Mouse (Mus musculus): ENCODE measurements around the gene Cacng2. TPM values are rescaled to one million over a fixed set of nuclear protein-coding genes. Genes with fewer than 3 reads are reported as not detected.

The Cacng2 gene
- total RNA-seq (2021) = 10 to 100 TPM; 57.5 to 60.8 TPM
- long read RNA-seq, experiment 1, full-length matches to known transcripts = 3 of 118 reads
- long read RNA-seq, experiment 1, partial matches to known transcripts = 1 of 118 reads
- long read RNA-seq, experiment 1, other reads (novel, unspliced or antisense) = 114 of 118 reads
- long read RNA-seq, experiment 2, full-length matches to known transcripts = 2 of 60 reads
- long read RNA-seq, experiment 2, partial matches to known transcripts = 1 of 60 reads
- long read RNA-seq, experiment 2, other reads (novel, unspliced or antisense) = 57 of 60 reads

DNA sequence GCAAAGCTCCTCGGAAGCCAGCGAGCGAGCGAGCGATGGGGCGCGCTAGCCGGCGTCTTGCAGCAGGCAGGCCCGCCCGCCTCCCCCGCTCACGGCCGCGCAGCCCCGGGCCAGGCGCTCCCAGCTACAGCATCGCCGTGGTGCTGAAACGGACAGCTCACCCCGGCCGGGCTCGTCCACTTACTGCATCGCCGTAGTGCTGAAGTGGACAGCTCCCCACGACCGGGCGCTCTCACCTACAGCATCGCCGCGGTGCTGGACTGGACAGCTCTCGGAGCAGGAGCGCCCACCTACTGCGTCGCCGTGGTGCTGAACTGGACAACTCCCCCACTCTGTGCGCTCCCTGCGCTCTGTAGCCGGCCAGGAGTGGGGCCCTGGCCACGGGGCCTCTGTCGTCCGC is at the start of gene Cacng2:
Gene Cacng2 (minus strand): TSS at position 325 of the 400 bp plus-strand sequence.
- H3K27ac ChIP-seq = peak within 1 kb of the TSS; percentile 93
- no peak for TF ChIP-seq CTCF (IDR thresholded peaks at IDR 0.05)
- intact Hi-C loops (cut with DNase I) = loop anchor here (2.0 kb wide), 1 partner anchor 53 kb away; no protein-coding TSS in a partner anchor
- DNase-seq (ENCODE audit: extremely low spot score in 1 of 2, low spot score in 2 of 2) = peak; percentile 85 to 86
- H3K4me3 ChIP-seq = peak within 1 kb of the TSS; percentile 73

DNA sequence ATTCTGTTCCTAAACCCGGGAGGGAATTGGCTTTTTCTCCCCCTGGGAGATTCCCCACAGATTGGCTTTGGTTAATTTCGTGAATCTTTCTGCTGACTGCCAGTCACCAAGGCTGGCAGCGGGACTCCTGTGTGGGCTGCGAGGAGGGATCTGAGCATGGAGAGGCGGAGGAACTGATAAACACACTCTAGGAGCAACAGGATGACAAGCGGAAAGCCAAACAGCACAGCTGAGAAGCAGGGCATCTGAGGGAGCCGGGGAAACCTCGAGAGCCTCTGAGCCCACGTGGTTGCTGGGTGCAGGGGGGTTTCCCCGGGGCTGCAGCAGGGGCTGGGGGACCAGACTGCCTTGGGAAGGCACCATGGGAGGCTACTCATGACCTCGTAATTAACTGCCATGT is 49.7 kb upstream of the Cacng2 start:
- peak; percentile 20 to 38 for DNase-seq (ENCODE audit: extremely low spot score in 1 of 2, low spot score in 2 of 2)
- H3K4me3 ChIP-seq = no peak overlapping the region
- no peak for TF ChIP-seq CTCF (IDR thresholded peaks at IDR 0.05)
- intact Hi-C loops (cut with DNase I) = loop anchor here (2.0 kb wide), 1 partner anchor 43 kb away; no protein-coding TSS in a partner anchor
- no peak overlapping the region for H3K27ac ChIP-seq

DNA sequence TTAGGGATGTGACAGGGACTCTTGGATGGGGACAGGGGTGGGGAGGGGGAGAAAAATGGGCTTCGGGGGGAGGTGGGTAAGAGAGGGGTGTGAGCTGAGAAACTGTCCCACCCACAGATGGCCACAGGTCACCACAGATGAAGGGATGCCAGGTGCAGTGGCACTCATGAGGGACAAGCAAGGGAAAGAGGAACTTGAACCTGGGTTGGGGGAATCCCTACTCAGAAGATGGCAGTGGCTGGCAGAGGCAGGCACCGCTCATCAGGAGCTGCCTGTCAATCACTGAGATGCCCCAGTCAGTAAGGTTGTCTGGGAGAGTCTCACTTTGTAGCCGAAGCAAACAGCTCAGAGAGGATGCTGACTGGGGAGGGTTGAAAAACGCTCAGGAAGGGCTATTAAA is 45.5 kb upstream of the Cacng2 start:
- no peak overlapping the region for H3K27ac ChIP-seq
- no peak for TF ChIP-seq CTCF (IDR thresholded peaks at IDR 0.05)

DNA sequence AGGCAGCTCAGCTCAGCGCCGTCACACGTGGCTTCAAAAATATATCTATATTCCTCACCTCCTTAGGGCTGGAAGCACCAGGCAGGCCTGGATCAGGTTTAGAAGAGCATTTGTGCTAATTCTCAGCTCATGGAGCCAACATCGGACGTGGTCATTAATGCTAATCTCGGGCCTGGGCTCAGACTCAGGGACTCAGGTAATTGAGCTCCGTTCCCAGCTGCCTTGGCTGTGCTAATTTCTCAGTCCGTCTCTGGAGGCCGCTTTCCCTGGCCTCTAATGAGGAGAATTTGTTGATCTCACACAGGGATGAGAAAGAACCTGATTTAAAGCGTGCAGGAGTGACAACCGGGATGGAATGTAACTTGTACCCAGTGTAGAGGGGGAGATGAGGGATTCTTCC is 44.6 kb upstream of the Cacng2 start:
- DNase-seq (ENCODE audit: extremely low spot score in 1 of 2, low spot score in 2 of 2) = no peak
- no peak overlapping the region for H3K4me3 ChIP-seq
- intact Hi-C loops (cut with DNase I) = no loop called here
- TF ChIP-seq CTCF (IDR thresholded peaks at IDR 0.05) = no peak
- H3K27ac ChIP-seq = peak overlapping the region; percentile 11

More for the DNA sequence above, 45.5 kb upstream of the Cacng2 start:
- no peak for DNase-seq (ENCODE audit: extremely low spot score in 1 of 2, low spot score in 2 of 2)
- intact Hi-C loops (cut with DNase I) = no loop called here
- H3K4me3 ChIP-seq = no peak overlapping the region

DNA sequence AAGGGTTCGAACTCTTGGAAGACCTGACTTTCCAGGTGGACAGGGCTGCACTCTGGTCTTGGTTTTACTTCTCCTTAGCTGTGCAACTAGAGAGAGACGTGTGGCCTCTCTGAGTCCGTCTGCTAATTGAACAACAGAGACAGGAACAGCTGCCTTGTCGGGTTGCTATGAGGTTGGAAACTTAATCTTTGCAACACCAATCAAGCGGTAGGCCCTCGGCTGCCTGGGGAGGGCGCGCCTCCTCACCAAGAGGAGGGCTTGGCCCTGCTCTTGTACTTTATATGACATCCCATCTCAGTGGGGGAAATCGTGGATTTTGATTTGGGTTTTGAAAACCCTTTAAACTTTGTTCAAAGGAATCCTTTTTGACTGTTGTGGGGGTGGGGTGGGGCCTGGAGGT is 42.1 kb upstream of the Cacng2 start:
- TF ChIP-seq CTCF (IDR thresholded peaks at IDR 0.05) = no peak
- no peak for DNase-seq (ENCODE audit: extremely low spot score in 1 of 2, low spot score in 2 of 2)
- no peak overlapping the region for H3K4me3 ChIP-seq
- intact Hi-C loops (cut with DNase I) = no loop called here
- no peak overlapping the region for H3K27ac ChIP-seq

DNA sequence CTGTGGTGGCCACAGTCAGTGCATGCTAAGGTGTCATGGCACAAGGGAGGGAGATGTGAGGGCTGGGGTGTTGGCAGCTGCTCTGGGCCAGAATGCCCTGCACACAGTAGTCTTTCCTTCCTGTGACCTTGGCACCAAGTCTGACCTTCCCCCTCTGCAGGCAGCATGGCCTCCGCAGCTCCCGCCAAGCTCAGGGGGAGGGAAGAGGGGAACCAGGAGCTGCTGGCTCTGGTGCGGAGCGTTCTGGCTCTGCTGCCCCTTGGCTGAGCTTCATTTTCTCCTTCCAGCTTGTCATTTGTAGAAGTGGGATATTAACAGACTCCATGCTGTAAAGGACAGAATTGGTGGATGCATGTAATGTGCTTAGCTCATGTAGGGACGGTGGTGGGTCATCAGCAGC is 38.5 kb upstream of the Cacng2 start:
- H3K27ac ChIP-seq = no peak overlapping the region
- intact Hi-C loops (cut with DNase I) = no loop called here
- DNase-seq (ENCODE audit: extremely low spot score in 1 of 2, low spot score in 2 of 2) = no peak
- TF ChIP-seq CTCF (IDR thresholded peaks at IDR 0.05) = no peak
- no peak overlapping the region for H3K4me3 ChIP-seq

DNA sequence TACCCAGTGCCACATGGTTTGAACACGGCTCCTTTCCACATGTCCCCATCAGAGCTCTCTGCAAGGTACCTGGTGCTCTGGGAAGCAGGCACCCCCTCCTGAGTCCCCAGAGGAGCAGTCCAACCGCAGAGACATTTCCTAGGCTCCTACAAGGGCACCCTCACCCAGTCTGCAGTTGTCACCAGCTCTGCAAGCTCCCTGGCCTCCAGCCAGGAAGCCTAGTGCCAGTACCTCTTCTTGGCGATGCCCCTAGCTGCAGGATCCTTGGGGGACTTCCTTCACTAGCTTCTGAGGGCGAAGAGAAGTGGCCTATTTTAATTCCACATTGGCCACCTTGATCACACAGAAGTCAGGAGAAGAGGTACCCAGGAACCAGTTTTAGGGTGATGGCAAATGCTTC is 38.0 kb upstream of the Cacng2 start:
- intact Hi-C loops (cut with DNase I) = no loop called here
- TF ChIP-seq CTCF (IDR thresholded peaks at IDR 0.05) = no peak
- Histone ChIP-seq H3K4me3 (no peak overlapping the region), H3K27ac (no peak overlapping the region)
- no peak for DNase-seq (ENCODE audit: extremely low spot score in 1 of 2, low spot score in 2 of 2)

DNA sequence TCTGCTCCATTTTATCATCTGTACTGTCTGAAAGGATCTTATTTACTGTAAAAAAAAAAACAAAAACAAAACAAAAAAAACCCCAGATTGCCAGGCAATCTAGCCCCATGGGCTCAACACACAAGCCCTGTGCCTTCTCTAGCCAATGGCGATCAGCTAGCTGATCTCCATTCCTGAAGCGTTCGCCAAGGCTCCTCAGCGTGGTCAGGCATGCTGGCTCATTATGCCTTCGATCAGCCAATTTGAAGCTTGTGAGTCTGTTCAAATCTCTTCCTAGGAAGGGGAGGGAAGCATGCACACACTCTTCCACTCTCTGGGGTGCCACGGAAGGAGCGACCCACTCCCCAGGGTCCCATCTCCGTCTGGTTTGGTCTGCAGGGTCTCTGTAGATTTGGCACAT is 37.5 kb upstream of the Cacng2 start:
- intact Hi-C loops (cut with DNase I) = no loop called here
- Histone ChIP-seq H3K27ac (no peak overlapping the region), H3K4me3 (no peak overlapping the region)
- TF ChIP-seq CTCF (IDR thresholded peaks at IDR 0.05) = no peak
- DNase-seq (ENCODE audit: extremely low spot score in 1 of 2, low spot score in 2 of 2) = no peak

DNA sequence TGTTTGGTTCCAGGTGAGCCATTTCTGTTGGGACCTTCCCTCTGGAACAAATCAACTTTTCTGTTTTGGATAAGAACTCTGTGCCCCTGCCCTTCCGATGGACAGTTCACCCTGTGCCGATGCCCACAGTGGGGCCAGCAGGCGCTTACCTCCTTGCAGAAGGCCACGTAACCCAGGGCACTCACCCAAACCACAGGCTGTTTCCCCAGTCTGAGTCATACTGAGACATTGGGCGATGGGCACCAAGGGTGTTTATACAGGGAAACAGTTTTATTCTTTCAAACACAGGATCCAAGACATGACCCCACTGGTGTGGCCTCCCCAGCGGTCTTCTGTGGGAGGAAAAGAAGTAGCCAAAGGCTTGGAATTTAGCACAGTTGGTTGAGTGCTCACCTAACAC is 35.6 kb upstream of the Cacng2 start:
- no peak overlapping the region for H3K27ac ChIP-seq
- no peak overlapping the region for H3K4me3 ChIP-seq
- TF ChIP-seq CTCF (IDR thresholded peaks at IDR 0.05) = no peak
- intact Hi-C loops (cut with DNase I) = no loop called here
- DNase-seq (ENCODE audit: extremely low spot score in 1 of 2, low spot score in 2 of 2) = no peak

DNA sequence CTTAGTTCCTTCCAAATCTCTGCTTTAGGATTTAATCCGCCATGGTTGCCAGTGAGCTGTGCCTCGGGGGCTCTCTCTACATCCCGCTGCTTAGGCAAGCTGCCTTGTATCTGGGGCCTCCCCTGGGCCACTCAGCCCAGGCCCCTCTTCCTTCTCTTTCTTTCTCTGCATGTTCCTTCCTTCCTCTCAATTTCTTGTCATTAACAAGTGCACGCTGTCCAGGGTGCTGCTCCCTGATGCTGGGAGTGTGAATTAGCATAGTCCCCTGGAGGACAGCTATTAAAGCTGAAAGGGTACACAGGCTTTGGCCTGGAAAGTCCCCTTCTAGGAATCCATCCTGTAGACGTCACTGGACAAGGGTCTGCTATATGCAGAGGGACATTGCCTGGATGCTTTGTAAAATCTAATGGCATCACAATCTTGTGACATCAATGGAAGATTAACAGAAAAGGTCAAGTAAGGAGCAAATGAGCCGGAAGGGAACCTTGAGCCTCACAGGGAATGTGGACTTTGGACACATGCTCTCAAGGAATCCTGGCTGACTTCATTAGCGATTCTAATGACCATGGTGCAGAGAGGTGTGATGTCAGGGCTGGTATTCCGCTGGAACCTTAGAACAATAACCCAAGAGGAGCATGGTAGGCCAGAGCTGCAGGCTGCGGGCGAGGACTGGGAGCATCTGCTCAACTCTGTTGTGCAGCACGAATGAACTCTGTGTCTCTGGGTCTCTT is 33.4 kb upstream of the Cacng2 start:
- no peak for TF ChIP-seq CTCF (IDR thresholded peaks at IDR 0.05)
- no peak overlapping the region for H3K27ac ChIP-seq
- intact Hi-C loops (cut with DNase I) = no loop called here
- H3K4me3 ChIP-seq = no peak overlapping the region
- DNase-seq (ENCODE audit: extremely low spot score in 1 of 2, low spot score in 2 of 2) = no peak

DNA sequence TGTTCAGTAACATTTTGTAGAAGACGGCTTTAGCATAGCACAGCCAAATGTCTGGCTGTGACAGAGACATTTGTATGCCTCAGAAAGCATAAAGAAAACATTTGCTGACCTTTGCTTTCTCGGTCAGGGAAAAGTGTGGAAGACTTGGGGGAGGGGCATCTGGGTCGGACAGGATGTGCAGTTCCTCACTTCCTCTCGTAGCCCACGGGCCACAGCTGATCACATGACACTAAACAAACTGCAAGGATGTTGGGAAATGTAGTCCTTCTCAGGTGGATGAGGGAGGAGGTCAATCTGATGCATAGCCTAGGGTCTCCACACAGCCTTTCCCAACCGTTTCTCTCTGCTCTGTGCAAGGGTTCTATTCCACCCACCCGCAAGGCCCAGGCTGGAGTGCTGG is 28.7 kb upstream of the Cacng2 start:
- DNase-seq (ENCODE audit: extremely low spot score in 1 of 2, low spot score in 2 of 2) = no peak
- Histone ChIP-seq H3K4me3 (no peak overlapping the region), H3K27ac (no peak overlapping the region)
- intact Hi-C loops (cut with DNase I) = no loop called here
- no peak for TF ChIP-seq CTCF (IDR thresholded peaks at IDR 0.05)

DNA sequence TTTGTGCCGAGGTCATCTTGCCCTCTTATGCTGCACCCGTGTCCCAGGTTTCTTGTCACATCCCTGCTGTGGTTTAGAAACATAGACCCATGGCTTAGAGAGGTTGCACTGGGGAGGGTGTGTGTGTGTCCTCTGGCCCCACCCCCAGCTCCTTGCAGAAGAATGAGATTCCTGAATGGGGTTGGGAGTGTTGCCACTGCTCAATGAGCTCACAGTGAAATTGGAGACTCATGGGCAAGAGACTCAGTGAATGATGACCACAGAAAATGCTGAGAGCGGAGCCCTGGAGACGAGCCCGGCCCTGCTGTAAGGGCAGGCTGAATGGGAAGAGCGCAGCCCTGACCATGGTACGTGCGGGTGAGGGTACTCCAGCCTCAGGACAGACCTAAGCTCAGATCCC is 20.4 kb upstream of the Cacng2 start:
- TF ChIP-seq CTCF (IDR thresholded peaks at IDR 0.05) = no peak
- Histone ChIP-seq H3K27ac (no peak overlapping the region), H3K4me3 (no peak overlapping the region)
- DNase-seq (ENCODE audit: extremely low spot score in 1 of 2, low spot score in 2 of 2) = no peak
- intact Hi-C loops (cut with DNase I) = no loop called here

DNA sequence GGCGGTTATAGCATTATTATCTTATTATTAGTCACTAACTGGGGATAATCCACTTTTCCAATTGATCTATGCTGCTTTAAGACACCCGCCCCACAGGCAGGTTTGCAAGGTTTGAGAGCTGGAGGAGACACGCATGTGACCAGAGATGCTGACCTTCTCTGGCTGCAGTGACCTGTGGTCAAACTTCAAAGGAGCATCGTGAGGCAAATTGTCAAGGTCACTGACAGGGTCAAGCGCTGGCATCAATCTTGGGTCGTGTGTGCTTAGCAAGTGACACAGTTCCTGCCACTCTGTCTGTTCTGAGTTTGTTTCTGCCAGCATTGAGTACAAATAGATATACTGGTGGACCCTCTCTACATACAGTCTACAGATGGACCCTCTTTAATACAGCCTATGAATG is 14.8 kb upstream of the Cacng2 start:
- intact Hi-C loops (cut with DNase I) = no loop called here

More for the DNA sequence above, 14.8 kb upstream of the Cacng2 start:
- no peak overlapping the region for H3K27ac ChIP-seq
- no peak for DNase-seq (ENCODE audit: extremely low spot score in 1 of 2, low spot score in 2 of 2)
- no peak overlapping the region for H3K4me3 ChIP-seq
- no peak for TF ChIP-seq CTCF (IDR thresholded peaks at IDR 0.05)
